Mouse (Mus musculus): ENCODE results near the gene Pnck. TPM values are rescaled to one million over a fixed set of nuclear protein-coding genes. Genes with fewer than 3 reads are reported as not detected.

The Pnck gene
- total and polyA plus RNA-seq, 3 experiments, result 6.5 to 15.8 (median 8.0) TPM

- H3K79me2 ChIP-seq (replicated peaks; ENCODE audit: control insufficient read depth, insufficient read depth, low read length), result no peaks in the 10 kb centered on the region
- DNase-seq, result peak; percentile 77 to 82
- H3K4me1 ChIP-seq (ENCODE audit: control insufficient read depth, insufficient read depth, low read length), result peaks cover 4% of the 10 kb centered on the region
- H3K36me3 ChIP-seq (ENCODE audit: control insufficient read depth, insufficient read depth, low read length), result peaks cover 2% of the 10 kb centered on the region; the same call in 1 of the 2 replicates
- H3K4me3 ChIP-seq, result peak within 1 kb of the TSS; percentile 57
- intact Hi-C loops (cut with DNase I), result loop anchor here (2.0 to 5.0 kb wide), 3 partner anchors 44 to 274 kb away; partner anchors contain the start of genes Abcd1, Bcap31, Idh3g and Ssr4
- peak within 1 kb of the TSS; percentile 90 for H3K27ac ChIP-seq
- no peaks in the 10 kb centered on the region for H3K27me3 ChIP-seq (ENCODE audit: control insufficient read depth, insufficient read depth, low read length)
- TF ChIP-seq CTCF (IDR thresholded peaks at IDR 0.05) (no peak), POLR2A (IDR thresholded peaks at IDR 0.05; ENCODE audit: insufficient read depth, low read depth, low read length) (peak; percentile 83)
- WGBS, result 15% methylated on average over 12 of the region's 72 CpGs
- peak within 1 kb of the TSS; percentile 95 for H3K9ac ChIP-seq (ENCODE audit: low read depth, low read length)
Observed at GRCm38 (mm10) chrX:73672879-73673618, 13.1 kb upstream of the Pnck start, which contains the start of gene Slc6a8. TSS of gene Slc6a8 (plus strand) at chrX:73673150.

GRCm38 (mm10) chrX:73672031-73672431, 12.1 kb upstream of the Pnck start:
- H3K36me3 ChIP-seq (ENCODE audit: control insufficient read depth, insufficient read depth, low read length), result peaks cover 2% of the 10 kb centered on the region; the same call in 1 of the 2 replicates
- intact Hi-C loops (cut with DNase I), result loop anchor here (2.0 to 5.0 kb wide), 3 partner anchors 45 to 275 kb away; partner anchors contain the start of genes Abcd1, Bcap31, Idh3g and Ssr4
- H3K27ac ChIP-seq, result no peak overlapping the region; the same call in 1 of the 2 replicates
- TF ChIP-seq POLR2A (IDR thresholded peaks at IDR 0.05; ENCODE audit: insufficient read depth, low read depth, low read length) (no peak), EP300 (IDR thresholded peaks at IDR 0.05; ENCODE audit: insufficient read depth, low read depth, low read length) (0 out of 2 replicates have a peak, but pooled peaks have one; percentile 26), CTCF (IDR thresholded peaks at IDR 0.05) (peak; percentile 73)
- H3K4me3 ChIP-seq, result no peak overlapping the region
- no peaks in the 10 kb centered on the region for H3K79me2 ChIP-seq (replicated peaks; ENCODE audit: control insufficient read depth, insufficient read depth, low read length)
- no peaks in the 10 kb centered on the region for H3K27me3 ChIP-seq (ENCODE audit: control insufficient read depth, insufficient read depth, low read length)
- WGBS, result 66% methylated on average over 4 of the region's 4 CpGs
- H3K9ac ChIP-seq (ENCODE audit: low read depth, low read length), result 0 out of 2 replicates have a peak overlapping the region, but pooled peaks have one; percentile 47
- peaks cover 4% of the 10 kb centered on the region for H3K4me1 ChIP-seq (ENCODE audit: control insufficient read depth, insufficient read depth, low read length)
- peak; percentile 53 to 57 for DNase-seq

GRCm38 (mm10) chrX:73663143-73663542, 3.2 kb upstream of the Pnck start:
- Histone ChIP-seq H3K4me1 (ENCODE audit: control insufficient read depth, insufficient read depth, low read length) (no peaks in the 10 kb centered on the region), H3K79me2 (replicated peaks; ENCODE audit: control insufficient read depth, insufficient read depth, low read length) (no peaks in the 10 kb centered on the region), H3K27me3 (ENCODE audit: control insufficient read depth, insufficient read depth, low read length) (no peaks in the 10 kb centered on the region), H3K27ac (no peak overlapping the region), H3K9ac (ENCODE audit: low read depth, low read length) (no peak overlapping the region), H3K36me3 (ENCODE audit: control insufficient read depth, insufficient read depth, low read length) (no peaks in the 10 kb centered on the region), H3K4me3 (no peak overlapping the region)
- TF ChIP-seq CTCF (IDR thresholded peaks at IDR 0.05) (peak; percentile 63), POLR2A (IDR thresholded peaks at IDR 0.05; ENCODE audit: insufficient read depth, low read depth, low read length) (no peak)
- no peak for DNase-seq
- intact Hi-C loops (cut with DNase I), result loop anchor here (5.0 kb wide), 1 partner anchor 656 kb away; no protein-coding TSS in a partner anchor

- Histone ChIP-seq H3K4me1 (ENCODE audit: control insufficient read depth, insufficient read depth, low read length) (no peaks in the 10 kb centered on the region), H3K9ac (ENCODE audit: low read depth, low read length) (peak overlapping the region; percentile 57; the same call in 1 of the 2 replicates), H3K79me2 (replicated peaks; ENCODE audit: control insufficient read depth, insufficient read depth, low read length) (no peaks in the 10 kb centered on the region), H3K4me3 (peak overlapping the region; percentile 41), H3K36me3 (ENCODE audit: control insufficient read depth, insufficient read depth, low read length) (no peaks in the 10 kb centered on the region), H3K27me3 (ENCODE audit: control insufficient read depth, insufficient read depth, low read length) (no peaks in the 10 kb centered on the region), H3K27ac (no peak overlapping the region)
- TF ChIP-seq EP300 (IDR thresholded peaks at IDR 0.05; ENCODE audit: insufficient read depth, low read depth, low read length) (no peak), POLR2A (IDR thresholded peaks at IDR 0.05; ENCODE audit: insufficient read depth, low read depth, low read length) (no peak), CTCF (IDR thresholded peaks at IDR 0.05) (no peak)
- intact Hi-C loops (cut with DNase I), result loop anchor here (5.0 kb wide), 1 partner anchor 653 kb away; no protein-coding TSS in a partner anchor
- no peak for DNase-seq
- 46% methylated on average over 3 of the region's 3 CpGs for WGBS
Observed at GRCm38 (mm10) chrX:73660284-73660665, 358 bp upstream of the Pnck start.

- DNase-seq, result no peak
- no peak overlapping the region for H3K9ac ChIP-seq (ENCODE audit: low read depth, low read length)
- H3K27me3 ChIP-seq (ENCODE audit: control insufficient read depth, insufficient read depth, low read length), result no peaks in the 10 kb centered on the region
- intact Hi-C loops (cut with DNase I), result no loop called here
- H3K4me3 ChIP-seq, result no peak overlapping the region
- 69% methylated on average over 13 of the region's 13 CpGs for whole genome bisulfite sequencing
- no peaks in the 10 kb centered on the region for H3K4me1 ChIP-seq (ENCODE audit: control insufficient read depth, insufficient read depth, low read length)
- TF ChIP-seq EP300 (IDR thresholded peaks at IDR 0.05; ENCODE audit: insufficient read depth, low read depth, low read length), result no peak
- TF ChIP-seq POLR2A (IDR thresholded peaks at IDR 0.05; ENCODE audit: insufficient read depth, low read depth, low read length), result no peak
- no peak for TF ChIP-seq CTCF (IDR thresholded peaks at IDR 0.05)
- H3K27ac ChIP-seq, result no peak overlapping the region
- no peaks in the 10 kb centered on the region for H3K36me3 ChIP-seq (ENCODE audit: control insufficient read depth, insufficient read depth, low read length)
- no peaks in the 10 kb centered on the region for H3K79me2 ChIP-seq (replicated peaks; ENCODE audit: control insufficient read depth, insufficient read depth, low read length)
Observed at GRCm38 (mm10) chrX:73658936-73659574, 862 bp downstream of the Pnck start.

All from heart, adult 2 months (tissue).